Comparison of ENCODE assay signal across 8 mouse cellular contexts in genomic region chr14:54575631-54576030, GRCm38 (mm10). TPM values are rescaled to one million over a fixed set of nuclear protein-coding genes. Genes with fewer than 3 reads are reported as not detected.
DNase-seq lines count a peak whose midpoint lies in the region; ATAC-seq and TF ChIP-seq lines count a peak whose summit lies in the region.

No protein-coding gene starts in this region.

- no peaks in the 10 kb centered on the region for H3K27me3 ChIP-seq in E14TG2a.4 (ENCODE audit: insufficient read depth, low read length)

- peak overlapping the region; percentile 97 for H3K4me3 ChIP-seq in E14TG2a.4 (replicated peaks; ENCODE audit: low read length)
- peak overlapping the region; percentile 74 for H3K4me3 ChIP-seq in lung, adult 2 months (replicated peaks; ENCODE audit: extremely low read depth, low read depth, low read length)

- no peaks in the 10 kb centered on the region for H3K9me3 ChIP-seq in E14TG2a.4 (ENCODE audit: low read length)

- H3K36me3 ChIP-seq in E14TG2a.4 (ENCODE audit: insufficient read depth, low read length), result peaks cover 47% of the 10 kb centered on the region

- DNase-seq in adrenal gland, adult 8-10 months, result peak; percentile 52
- peak; percentile 65 for DNase-seq in gastrocnemius, postnatal 25 days
- peak; percentile 86 for DNase-seq in kidney, adult 11 months
- peak; percentile 80 for DNase-seq in lung, adult 2 months
- peak; percentile 83 for DNase-seq in retina, postnatal 1 day

- WGBS in lung, adult 2 months, result 4% methylated on average over 39 of the region's 39 CpGs

- TF ChIP-seq POLR2A in lung, adult 2 months (IDR thresholded peaks at IDR 0.05; ENCODE audit: borderline replicate concordance, extremely low read depth, low read depth, low read length), result peak; percentile 35; the same call in 1 of the 2 replicates

- no peak for ATAC-seq in megakaryocyte-erythroid progenitor cell, adult 5-6 weeks (replicated peaks; ENCODE audit: low FRiP score, low TSS enrichment, poor library complexity, severe bottlenecking)
- ATAC-seq in inflammation-experienced regulatory T-cells, adult 6 months, result no peak

- TF ChIP-seq CTCF in E14TG2a.4 (conservative IDR thresholded peaks at IDR 0.05; ENCODE audit: low read length), result no peak
- TF ChIP-seq CTCF in lung, adult 2 months (IDR thresholded peaks at IDR 0.05; ENCODE audit: insufficient read depth, low read length), result no peak

- peaks cover 65% of the 10 kb centered on the region for H3K4me1 ChIP-seq in E14TG2a.4 (replicated peaks; ENCODE audit: low read depth, low read length)
- H3K4me1 ChIP-seq in lung, adult 2 months (ENCODE audit: control insufficient read depth, insufficient read depth, low read length), result peaks cover 7% of the 10 kb centered on the region

RNA-seq across cellular contexts. Expression of gene Ajuba, which starts 1.7 kb away (rescaled TPM):
- total RNA-seq in adrenal gland, adult 8-10 months (2022), result 10 to 100 TPM; 23.7 to 41.6 (median 32.6) TPM
- total RNA-seq in gastrocnemius, postnatal 25 days (2021), result 1 to 10 TPM; 2.3 to 2.6 TPM
- 36.4 and 49.6 TPM in 2 replicates for polyA plus RNA-seq in lung, adult 2 months (2012; rRNA removed)
- total RNA-seq in megakaryocyte-erythroid progenitor cell, adult 5-6 weeks (2014; fragmentation: Nextera tagmentation), result not detected in 2 replicates
- 0.19 and 0.80 TPM in 2 replicates for total RNA-seq in megakaryocyte-erythroid progenitor cell, adult 5-6 weeks (2017)
- polyA plus RNA-seq in inflammation-experienced regulatory T-cells, adult 6 months (2017; shearing (Covaris generic)), result under 1 TPM; 0.10 to 0.25 (median 0.15) TPM

RNA-seq across cellular contexts. Expression of gene Haus4, which starts 21.2 kb away (rescaled TPM):
- 10 to 100 TPM; 24.1 to 34.1 (median 29.4) TPM for total RNA-seq in adrenal gland, adult 8-10 months (2022)
- 1 to 10 TPM; 2.8 to 3.8 TPM for total RNA-seq in gastrocnemius, postnatal 25 days (2021)
- 7.4 and 7.9 TPM in 2 replicates for polyA plus RNA-seq in lung, adult 2 months (2012; rRNA removed)
- 94.2 and 97.3 TPM in 2 replicates for total RNA-seq in megakaryocyte-erythroid progenitor cell, adult 5-6 weeks (2014; fragmentation: Nextera tagmentation)
- 60.5 and 68.2 TPM in 2 replicates for total RNA-seq in megakaryocyte-erythroid progenitor cell, adult 5-6 weeks (2017)
- polyA plus RNA-seq in inflammation-experienced regulatory T-cells, adult 6 months (2017; shearing (Covaris generic)), result 10 to 100 TPM; 24.6 to 39.7 (median 31.6) TPM

RNA-seq across cellular contexts. Expression of gene 4931414P19Rik, which starts 30.2 kb away (rescaled TPM):
- 1 to 10 TPM; 3.6 to 6.2 (median 5.0) TPM for total RNA-seq in adrenal gland, adult 8-10 months (2022)
- total RNA-seq in gastrocnemius, postnatal 25 days (2021), result 1 to 10 TPM; 2.9 to 3.4 TPM
- 6.5 and 7.3 TPM in 2 replicates for polyA plus RNA-seq in lung, adult 2 months (2012; rRNA removed)
- 6.2 and 12.7 TPM in 2 replicates for total RNA-seq in megakaryocyte-erythroid progenitor cell, adult 5-6 weeks (2014; fragmentation: Nextera tagmentation)
- 2.9 and 7.3 TPM in 2 replicates for total RNA-seq in megakaryocyte-erythroid progenitor cell, adult 5-6 weeks (2017)
- 1 to 10 TPM; 1.5 to 2.5 (median 1.7) TPM for polyA plus RNA-seq in inflammation-experienced regulatory T-cells, adult 6 months (2017; shearing (Covaris generic))

RNA-seq across cellular contexts. Expression of gene Psmb5, which starts 42.2 kb away (rescaled TPM):
- 100 to 1,000 TPM; 254 to 479 (median 341) TPM for total RNA-seq in adrenal gland, adult 8-10 months (2022)
- total RNA-seq in gastrocnemius, postnatal 25 days (2021), result 100 to 1,000 TPM; 175 to 184 TPM
- polyA plus RNA-seq in lung, adult 2 months (2012; rRNA removed), result 129 and 146 TPM in 2 replicates
- total RNA-seq in megakaryocyte-erythroid progenitor cell, adult 5-6 weeks (2014; fragmentation: Nextera tagmentation), result 221 and 258 TPM in 2 replicates
- 39.5 and 75.5 TPM in 2 replicates for total RNA-seq in megakaryocyte-erythroid progenitor cell, adult 5-6 weeks (2017)
- polyA plus RNA-seq in inflammation-experienced regulatory T-cells, adult 6 months (2017; shearing (Covaris generic)), result 100 to 1,000 TPM; 131 to 214 (median 136) TPM

RNA-seq across cellular contexts. Expression of gene Psmb11, which starts 45.6 kb away (rescaled TPM):
- total RNA-seq in adrenal gland, adult 8-10 months (2022), result not detected
- not detected for total RNA-seq in gastrocnemius, postnatal 25 days (2021)
- polyA plus RNA-seq in lung, adult 2 months (2012; rRNA removed), result not detected in 2 replicates
- 0.45 TPM in 1 of 2 replicates, not detected in the other for total RNA-seq in megakaryocyte-erythroid progenitor cell, adult 5-6 weeks (2014; fragmentation: Nextera tagmentation)
- not detected in 2 replicates for total RNA-seq in megakaryocyte-erythroid progenitor cell, adult 5-6 weeks (2017)
- not detected for polyA plus RNA-seq in inflammation-experienced regulatory T-cells, adult 6 months (2017; shearing (Covaris generic))

Comparison
In these comparisons a context has a peak if more than half of its experiments do, and no peak if none do; other contexts are left out.
1. RNA of gene Ajuba, which starts 1.7 kb away (total RNA-seq): 23.7 to 41.6 TPM in adrenal gland, adult 8-10 months; 2.3 to 2.6 TPM in gastrocnemius, postnatal 25 days and 0.19 to 0.80 TPM in megakaryocyte-erythroid progenitor cell, adult 5-6 weeks; every median in the first group is over 4 times any median in the second.
2. RNA of gene Haus4, which starts 21.2 kb away (total RNA-seq): 60.5 to 97.3 TPM in megakaryocyte-erythroid progenitor cell, adult 5-6 weeks and 24.1 to 34.1 TPM in adrenal gland, adult 8-10 months; 2.8 to 3.8 TPM in gastrocnemius, postnatal 25 days; every median in the first group is over 4 times any median in the second.
3. Peak in every context shown above with its lines, with median percentiles within 50 percentile points of each other: DNase-seq.